Mouse (Mus musculus): Measurements from ENCODE around the gene Gm28374. TPM values are rescaled to one million over a fixed set of nuclear protein-coding genes. Genes with fewer than 3 reads are reported as not detected.
A peak's percentile ranks its signal among the peaks of the same experiment; 100 is the strongest.

The Gm28374 gene
- polyA plus RNA-seq, 1 experiment, result 1.6 TPM

DNA sequence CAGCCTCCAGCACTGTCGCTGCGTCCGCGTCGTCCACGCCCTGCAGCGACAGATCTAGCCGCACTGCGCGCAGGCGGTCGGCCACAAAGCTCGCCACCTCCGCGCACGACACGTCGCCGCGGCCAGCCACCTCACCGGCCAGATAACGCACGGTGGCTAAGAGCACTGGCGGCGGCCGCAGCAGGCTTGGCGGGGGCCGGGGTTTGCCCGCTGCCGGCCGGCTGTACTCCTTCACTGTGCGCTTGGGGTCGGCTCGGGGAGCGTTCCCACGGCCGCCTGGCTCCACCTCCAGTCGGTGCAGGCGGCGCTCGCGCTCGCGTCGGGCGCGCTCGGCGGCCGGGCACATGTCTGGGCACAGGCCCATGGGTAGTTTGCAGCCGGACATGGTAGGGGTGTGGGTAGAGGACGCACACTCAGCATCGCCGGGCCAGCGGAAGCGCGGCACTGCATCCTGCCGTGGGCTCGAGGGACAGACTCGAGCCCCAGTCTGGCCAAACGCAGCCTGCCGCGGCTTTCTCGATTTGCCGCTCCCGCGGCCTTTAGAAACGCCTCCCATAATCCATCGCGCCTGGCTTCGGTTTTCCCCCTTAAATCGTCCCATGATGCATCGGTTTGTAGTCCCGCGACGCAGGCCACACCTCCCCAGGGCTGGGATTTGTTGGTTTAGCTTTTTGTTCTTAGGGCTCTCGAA is 36.1 kb upstream of the Gm28374 start, which contains the start of gene Sac3d1:
Gene Sac3d1, minus strand, starts transcription at position 665 of the 691 bp plus-strand sequence.
- Histone ChIP-seq H3K4me1 (ENCODE audit: control insufficient read depth, insufficient read depth, low read length) (no peaks in the 10 kb centered on the region), H3K4me3 (ENCODE audit: insufficient read depth, low read length) (peak within 1 kb of the TSS; percentile 88), H3K27ac (ENCODE audit: insufficient read depth, low read length) (peak within 1 kb of the TSS; percentile 99)
- TF ChIP-seq POLR2A (IDR thresholded peaks at IDR 0.05; ENCODE audit: low read depth, low read length) (peak; percentile 50), CTCF (IDR thresholded peaks at IDR 0.05; ENCODE audit: borderline replicate concordance, insufficient read depth, low read length) (no peak)

DNA sequence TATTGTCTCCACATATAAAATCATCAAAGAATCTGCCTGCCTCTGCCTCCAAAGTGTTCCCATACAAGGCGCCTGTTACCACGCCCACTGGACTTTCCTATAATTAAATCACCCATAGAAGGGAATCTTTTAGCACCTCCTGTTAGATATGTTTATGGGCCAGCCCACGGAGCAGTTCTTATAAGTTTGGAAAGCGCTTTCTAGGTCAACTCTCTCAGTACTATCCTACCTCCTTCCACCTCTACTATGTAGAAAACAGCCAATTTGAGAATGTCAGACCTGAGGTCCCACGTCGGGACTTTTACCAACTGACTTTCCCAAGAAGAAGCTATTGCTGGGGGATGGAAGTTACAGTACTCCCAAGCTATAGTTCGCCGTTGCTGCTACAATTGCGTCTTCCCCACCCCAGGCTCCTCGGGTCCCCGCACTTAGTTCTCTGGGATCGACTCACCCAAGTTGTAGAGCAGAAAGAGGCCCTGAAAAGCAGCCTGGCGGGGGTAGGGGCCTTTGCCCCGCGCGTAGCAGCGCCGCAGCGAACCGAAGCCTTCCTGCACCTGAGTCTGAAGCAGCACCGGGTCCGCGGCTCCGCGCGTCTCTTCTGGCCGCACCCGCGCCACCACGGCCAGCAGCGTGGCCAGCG is 35.4 kb upstream of the Gm28374 start:
- TF ChIP-seq CTCF (IDR thresholded peaks at IDR 0.05; ENCODE audit: borderline replicate concordance, insufficient read depth, low read length), result no peak
- no peak for TF ChIP-seq POLR2A (IDR thresholded peaks at IDR 0.05; ENCODE audit: low read depth, low read length)
- Histone ChIP-seq H3K4me1 (ENCODE audit: control insufficient read depth, insufficient read depth, low read length) (no peaks in the 10 kb centered on the region), H3K27ac (ENCODE audit: insufficient read depth, low read length) (peak overlapping the region; percentile 99), H3K4me3 (ENCODE audit: insufficient read depth, low read length) (peak overlapping the region; percentile 88)

DNA sequence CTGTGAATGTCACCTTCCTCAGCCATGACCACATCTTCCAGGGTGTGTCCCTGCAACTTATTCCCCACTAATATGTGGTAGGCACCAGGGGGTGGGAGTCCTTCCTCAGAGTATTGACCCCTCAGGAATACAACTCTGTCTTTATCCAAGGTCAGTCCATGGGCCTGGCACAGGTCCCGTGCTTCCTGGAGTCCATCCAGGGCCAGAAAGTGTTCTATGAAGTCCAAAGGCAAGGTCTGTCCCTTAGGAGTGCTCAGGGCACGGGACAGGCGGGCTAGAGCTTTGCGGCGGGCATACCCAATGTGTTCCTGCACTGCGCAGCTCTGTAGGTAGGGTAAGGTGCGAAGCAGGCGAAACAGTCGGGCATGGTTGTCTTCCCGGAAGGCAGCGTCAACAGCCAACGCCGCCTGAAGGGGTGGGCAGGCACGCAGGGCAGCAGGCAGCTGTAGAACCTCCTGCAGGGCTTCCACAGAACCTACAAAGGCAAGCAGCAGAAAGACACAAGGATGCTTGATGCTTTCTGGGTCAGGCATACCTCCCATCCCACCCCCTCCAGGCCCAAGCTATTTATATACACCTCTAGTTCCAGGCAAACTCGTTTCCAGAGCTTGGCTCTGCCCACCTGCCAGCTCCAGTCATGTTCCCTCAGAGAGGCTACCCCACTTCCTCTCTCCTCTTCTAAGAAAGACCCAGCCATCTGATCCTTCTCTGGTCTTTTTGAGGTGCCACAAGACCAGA is 34.2 kb upstream of the Gm28374 start:
- no peaks in the 10 kb centered on the region for H3K4me1 ChIP-seq (ENCODE audit: control insufficient read depth, insufficient read depth, low read length)
- TF ChIP-seq CTCF (IDR thresholded peaks at IDR 0.05; ENCODE audit: borderline replicate concordance, insufficient read depth, low read length), result no peak
- TF ChIP-seq POLR2A (IDR thresholded peaks at IDR 0.05; ENCODE audit: low read depth, low read length), result no peak
- H3K4me3 ChIP-seq (ENCODE audit: insufficient read depth, low read length), result peak overlapping the region; percentile 88
- no peak overlapping the region for H3K27ac ChIP-seq (ENCODE audit: insufficient read depth, low read length)

DNA sequence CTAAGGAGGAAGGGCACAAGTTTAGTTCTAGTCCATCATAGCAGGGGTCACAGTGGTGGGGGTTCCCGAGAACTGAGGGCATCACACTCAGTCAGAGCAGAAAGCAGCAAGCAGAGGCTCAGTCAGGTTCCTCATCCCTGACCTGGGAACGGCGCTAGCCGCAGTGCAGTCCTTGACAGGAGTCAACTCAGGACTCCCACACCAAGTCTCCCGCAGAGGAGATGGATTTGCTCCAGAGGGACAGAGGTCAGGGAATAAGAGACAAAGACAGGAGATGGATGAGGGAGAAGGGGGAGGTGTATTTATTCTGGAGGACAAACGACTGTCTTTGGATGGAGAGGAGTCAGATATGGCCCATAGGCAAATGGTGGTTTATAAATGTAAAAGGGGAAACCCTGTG is 31.1 kb upstream of the Gm28374 start:
- Histone ChIP-seq H3K4me3 (ENCODE audit: insufficient read depth, low read length) (no peak overlapping the region), H3K27ac (ENCODE audit: insufficient read depth, low read length) (no peak overlapping the region), H3K4me1 (ENCODE audit: control insufficient read depth, insufficient read depth, low read length) (no peaks in the 10 kb centered on the region)
- TF ChIP-seq CTCF (IDR thresholded peaks at IDR 0.05; ENCODE audit: borderline replicate concordance, insufficient read depth, low read length) (no peak), POLR2A (IDR thresholded peaks at IDR 0.05; ENCODE audit: low read depth, low read length) (no peak)

DNA sequence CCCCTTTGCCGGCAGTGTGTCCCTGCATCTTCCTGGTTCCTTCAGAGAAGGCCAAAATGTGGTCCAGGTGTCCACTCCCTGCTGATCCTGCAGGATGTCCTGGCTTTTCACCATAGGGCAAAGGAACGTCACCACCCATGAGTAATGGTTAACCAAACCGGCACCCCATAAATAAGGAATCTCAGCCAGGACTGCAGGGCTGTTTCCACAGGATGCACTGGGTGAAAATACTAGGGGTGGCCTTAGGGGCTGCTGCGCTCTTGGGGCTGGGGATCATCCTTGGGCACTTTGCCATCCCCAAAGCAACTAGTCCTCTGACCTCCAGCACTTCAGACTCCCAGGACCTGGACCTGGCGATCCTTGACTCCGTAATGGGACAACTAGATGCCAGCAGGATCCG is 23.5 kb upstream of the Gm28374 start, which contains the start of gene Naaladl1:
Gene Naaladl1, plus strand, starts transcription at position 197 of the 400 bp plus-strand sequence.
- no peak within 1 kb of the TSS for H3K27ac ChIP-seq (ENCODE audit: insufficient read depth, low read length)
- no peak within 1 kb of the TSS for H3K4me3 ChIP-seq (ENCODE audit: insufficient read depth, low read length)
- no peaks in the 10 kb centered on the region for H3K4me1 ChIP-seq (ENCODE audit: control insufficient read depth, insufficient read depth, low read length)
- TF ChIP-seq CTCF (IDR thresholded peaks at IDR 0.05; ENCODE audit: borderline replicate concordance, insufficient read depth, low read length), result no peak
- TF ChIP-seq POLR2A (IDR thresholded peaks at IDR 0.05; ENCODE audit: low read depth, low read length), result no peak

DNA sequence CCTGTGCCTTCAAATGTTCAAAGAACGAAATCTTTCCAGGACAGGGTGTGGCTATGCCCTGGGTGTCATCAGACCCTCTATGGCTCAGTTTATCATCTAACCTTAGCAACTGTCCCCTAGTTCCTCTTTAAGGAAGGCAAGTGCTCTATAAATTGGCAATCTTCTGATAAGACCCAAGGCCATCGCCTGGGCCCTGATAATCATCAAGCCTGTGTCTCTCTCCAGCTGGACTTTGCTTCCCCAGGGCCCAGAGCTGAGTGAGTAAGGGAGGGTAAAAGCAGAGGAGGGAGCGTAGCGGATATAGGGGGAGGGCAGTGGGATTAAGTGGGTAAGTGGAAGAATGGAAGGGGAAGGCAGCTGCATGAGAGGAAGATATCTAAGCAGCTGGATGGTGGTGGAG is 22.4 kb upstream of the Gm28374 start:
- no peak overlapping the region for H3K4me3 ChIP-seq (ENCODE audit: insufficient read depth, low read length)
- no peaks in the 10 kb centered on the region for H3K4me1 ChIP-seq (ENCODE audit: control insufficient read depth, insufficient read depth, low read length)
- TF ChIP-seq POLR2A (IDR thresholded peaks at IDR 0.05; ENCODE audit: low read depth, low read length) (no peak), CTCF (IDR thresholded peaks at IDR 0.05; ENCODE audit: borderline replicate concordance, insufficient read depth, low read length) (no peak)
- no peak overlapping the region for H3K27ac ChIP-seq (ENCODE audit: insufficient read depth, low read length)

DNA sequence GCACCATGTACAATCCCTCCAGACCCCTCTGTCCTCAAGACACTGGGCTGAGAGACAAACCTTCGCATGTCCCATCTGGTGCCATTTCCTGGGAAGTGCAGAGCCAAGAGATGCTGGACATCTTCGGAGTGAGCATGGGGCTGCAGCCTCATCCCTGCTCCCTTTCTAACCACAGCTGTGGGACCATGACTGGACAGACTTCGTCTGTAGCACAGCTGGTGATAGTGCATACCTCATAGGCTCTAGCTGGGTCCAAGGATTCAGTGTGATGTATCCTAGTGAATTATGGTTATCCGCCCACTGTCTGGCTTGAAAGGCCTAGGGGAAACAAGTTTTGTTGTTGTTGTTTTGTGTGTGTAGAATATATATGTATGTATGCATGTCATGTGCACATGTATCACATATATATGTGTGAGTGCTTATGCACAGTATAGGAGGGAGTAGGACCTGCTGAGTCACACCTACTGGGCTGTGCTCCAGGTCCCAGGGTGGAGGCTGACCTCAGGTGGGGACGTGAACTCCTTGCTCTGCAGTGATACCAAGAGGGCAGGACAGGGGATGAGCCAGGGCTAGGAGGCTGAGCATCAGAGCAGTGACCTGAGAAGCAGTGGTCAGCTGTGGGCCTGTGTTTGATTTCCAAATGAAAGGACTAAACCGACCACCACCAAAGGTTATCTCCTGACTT is 20.3 kb upstream of the Gm28374 start:
- no peak overlapping the region for H3K27ac ChIP-seq (ENCODE audit: insufficient read depth, low read length)
- no peak overlapping the region for H3K4me3 ChIP-seq (ENCODE audit: insufficient read depth, low read length)
- H3K4me1 ChIP-seq (ENCODE audit: control insufficient read depth, insufficient read depth, low read length), result no peaks in the 10 kb centered on the region
- TF ChIP-seq POLR2A (IDR thresholded peaks at IDR 0.05; ENCODE audit: low read depth, low read length) (no peak), CTCF (IDR thresholded peaks at IDR 0.05; ENCODE audit: borderline replicate concordance, insufficient read depth, low read length) (no peak)

DNA sequence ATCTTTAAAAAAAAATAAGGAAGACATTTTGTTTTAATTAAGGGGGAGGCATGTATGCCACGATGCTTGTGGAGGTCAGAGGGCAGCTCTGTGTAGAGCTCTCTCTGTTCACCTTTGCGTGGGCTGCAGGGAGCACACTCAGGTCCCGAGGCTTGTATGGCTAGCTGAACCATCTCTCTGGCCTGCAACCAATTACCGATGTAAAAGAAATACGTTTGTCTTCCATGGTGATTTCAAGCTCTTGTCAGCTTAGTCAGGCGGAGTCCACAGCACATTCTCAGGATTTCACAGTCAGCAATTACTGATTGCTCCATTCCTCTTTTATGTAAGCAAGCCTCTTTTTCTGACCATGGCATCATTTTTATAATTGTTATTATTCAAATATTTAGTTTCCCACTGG is 19.1 kb upstream of the Gm28374 start:
- Histone ChIP-seq H3K27ac (ENCODE audit: insufficient read depth, low read length) (no peak overlapping the region), H3K4me3 (ENCODE audit: insufficient read depth, low read length) (no peak overlapping the region), H3K4me1 (ENCODE audit: control insufficient read depth, insufficient read depth, low read length) (no peaks in the 10 kb centered on the region)
- TF ChIP-seq POLR2A (IDR thresholded peaks at IDR 0.05; ENCODE audit: low read depth, low read length) (no peak), CTCF (IDR thresholded peaks at IDR 0.05; ENCODE audit: borderline replicate concordance, insufficient read depth, low read length) (no peak)

DNA sequence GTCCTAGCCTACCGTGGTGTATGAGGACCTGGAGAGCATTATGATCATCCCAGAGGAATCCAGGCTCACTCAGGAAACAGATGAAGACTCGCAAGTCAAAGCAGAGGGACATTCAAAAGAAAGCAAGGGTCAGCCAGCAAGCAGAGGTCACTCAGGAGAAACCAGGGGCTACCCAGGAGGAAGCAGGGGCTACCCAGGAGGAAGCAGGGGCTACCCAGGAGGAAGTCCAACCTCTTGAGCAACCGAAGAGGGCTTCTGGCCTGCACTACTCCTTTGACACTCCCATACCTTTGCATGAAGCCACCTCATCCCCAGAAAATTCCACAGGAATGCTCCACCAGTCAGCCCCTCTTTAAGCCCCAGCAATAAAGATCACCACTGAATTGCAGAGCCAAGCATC is 15.8 kb upstream of the Gm28374 start:
- Histone ChIP-seq H3K27ac (ENCODE audit: insufficient read depth, low read length) (no peak overlapping the region), H3K4me1 (ENCODE audit: control insufficient read depth, insufficient read depth, low read length) (no peaks in the 10 kb centered on the region), H3K4me3 (ENCODE audit: insufficient read depth, low read length) (no peak overlapping the region)
- TF ChIP-seq POLR2A (IDR thresholded peaks at IDR 0.05; ENCODE audit: low read depth, low read length) (no peak), CTCF (IDR thresholded peaks at IDR 0.05; ENCODE audit: borderline replicate concordance, insufficient read depth, low read length) (no peak)
